Mouse (Mus musculus) lung, postnatal 0 days (tissue): ENCODE measurements around the gene Prr30.

Source experiments
- CTCF ChIP-seq: IDR thresholded peaks from 2 replicates; pipeline ENCODE4 v1.5.1; 2016; ENCODE audit warnings: antibody characterized with exemption, mild to moderate bottlenecking
- EP300 ChIP-seq: IDR thresholded peaks from 2 replicates; pipeline ENCODE4 v1.6.1; 2016; ENCODE audit warnings: antibody characterized with exemption, mild to moderate bottlenecking, control low read depth

DNA sequence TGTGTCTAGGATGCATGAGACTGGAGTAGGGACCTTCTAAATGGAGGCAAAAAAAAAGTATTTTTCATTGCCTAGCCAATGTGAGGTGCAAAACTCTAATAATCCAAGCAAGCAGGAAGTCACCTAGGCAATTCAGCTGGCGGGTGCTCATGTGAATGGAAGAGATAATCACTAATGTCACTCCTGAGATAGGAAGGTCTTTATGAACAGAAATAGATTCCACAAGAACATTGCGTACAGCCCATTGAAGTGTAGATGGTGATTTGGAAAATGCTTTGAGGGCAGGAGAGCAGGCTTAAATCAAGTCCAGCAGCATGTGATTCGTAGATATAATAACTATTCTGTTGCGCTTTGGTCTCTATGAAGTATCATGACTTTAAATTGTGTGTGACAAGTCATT, 27.9 kb downstream of the Prr30 start:
- TF ChIP-seq CTCF: no peak
- no peak for TF ChIP-seq EP300
